Mouse (Mus musculus) WW6 (cell line): Measurements from ENCODE around the gene Acot1.
"Not testable (repeated sequence)": the region's sequence is repeated elsewhere in the genome, so short reads cannot be mapped to it uniquely, and the experiment has no call there.

Experiments
- DNase-seq: peaks from one replicate; pipeline ENCODE4 v3.0.0-alpha.2; 2013; ENCODE audit warnings: low read depth, low spot score

The Acot1 gene

GRCm38 (mm10) chr12:84020528-84020927, 11.2 kb downstream of the Acot1 start:
- DNase-seq: not testable (repeated sequence)

- DNase-seq: not testable (repeated sequence)
Measured at GRCm38 (mm10) chr12:84022266-84022665, 13.0 kb downstream of the Acot1 start.

GRCm38 (mm10) chr12:84023052-84023745, 13.9 kb downstream of the Acot1 start:
- DNase-seq: no peak

GRCm38 (mm10) chr12:84025888-84026287, 16.6 kb downstream of the Acot1 start:
- DNase-seq: no peak

GRCm38 (mm10) chr12:84028328-84028727, 19.0 kb downstream of the Acot1 start:
- DNase-seq: not testable (repeated sequence)

- DNase-seq: not testable (repeated sequence)
Measured at GRCm38 (mm10) chr12:84029043-84029442, 19.8 kb downstream of the Acot1 start.

GRCm38 (mm10) chr12:84030659-84031332, 21.5 kb downstream of the Acot1 start:
- DNase-seq: no peak

GRCm38 (mm10) chr12:84032854-84033253, 23.6 kb downstream of the Acot1 start:
- DNase-seq: no peak

- not testable (repeated sequence) for DNase-seq
Measured at GRCm38 (mm10) chr12:84033302-84033701, 24.0 kb downstream of the Acot1 start.

GRCm38 (mm10) chr12:84034108-84034507, 24.8 kb downstream of the Acot1 start:
- DNase-seq: no peak

GRCm38 (mm10) chr12:84038241-84038640, 29.0 kb downstream of the Acot1 start, which contains the start of gene Acot4:
Gene Acot4 (plus strand): TSS chr12:84038379.
- not testable (repeated sequence) for DNase-seq

- DNase-seq: not testable (repeated sequence)
Measured at GRCm38 (mm10) chr12:84038691-84039111, 29.4 kb downstream of the Acot1 start, which contains the start of gene Gm49366. Gene Gm49366 (plus strand): TSS chr12:84038935.

- DNase-seq: no peak
Measured at GRCm38 (mm10) chr12:84042248-84042647, 33.0 kb downstream of the Acot1 start.

GRCm38 (mm10) chr12:84044045-84044444, 34.8 kb downstream of the Acot1 start:
- no peak for DNase-seq

- no peak for DNase-seq
Measured at GRCm38 (mm10) chr12:84046906-84047305, 37.6 kb downstream of the Acot1 start.

GRCm38 (mm10) chr12:84050744-84051143, 41.5 kb downstream of the Acot1 start:
- DNase-seq: not testable (repeated sequence)

GRCm38 (mm10) chr12:84051937-84052474, 42.7 kb downstream of the Acot1 start, which contains the start of gene Acot3:
Gene Acot3 (plus strand): TSS chr12:84052144.
- no peak for DNase-seq

- DNase-seq: no peak
Measured at GRCm38 (mm10) chr12:84052609-84053008, 43.3 kb downstream of the Acot1 start.

- no peak for DNase-seq
Measured at GRCm38 (mm10) chr12:84053173-84053572, 43.9 kb downstream of the Acot1 start.

- no peak for DNase-seq
Measured at GRCm38 (mm10) chr12:84053679-84054391, 44.5 kb downstream of the Acot1 start.

GRCm38 (mm10) chr12:84060946-84061345, 51.7 kb downstream of the Acot1 start:
- DNase-seq: no peak

GRCm38 (mm10) chr12:84062336-84062735, 53.0 kb downstream of the Acot1 start:
- DNase-seq: no peak
